Mouse (Mus musculus): ENCODE results near the gene Olfr1155. TPM values are rescaled to one million over a fixed set of nuclear protein-coding genes. Genes with fewer than 3 reads are reported as not detected.

The Olfr1155 gene
- not detected in 2 replicates for polyA plus RNA-seq (2011; ENCODE audit: insufficient read depth, insufficient read length, low read depth, missing spikeins)

DNA sequence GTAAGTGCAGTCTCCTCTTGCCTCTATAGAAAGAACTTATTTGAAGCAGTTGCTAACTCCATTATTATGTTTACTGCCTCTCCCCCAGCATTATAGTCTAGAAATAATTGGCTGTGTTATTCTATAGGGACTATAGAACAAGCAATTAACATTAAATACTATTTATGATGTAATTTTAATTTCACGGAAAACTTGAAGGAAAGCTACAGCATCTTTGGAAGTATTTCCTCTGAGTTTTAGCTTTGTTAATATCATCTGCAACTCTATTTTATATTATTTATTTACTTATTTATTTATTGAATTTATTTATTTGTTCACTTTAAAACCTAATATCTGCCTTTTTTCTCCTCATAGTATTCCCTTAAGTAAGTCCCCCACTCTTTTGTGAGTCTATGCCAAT lies at the start of gene Olfr1155:
Gene Olfr1155 (minus strand): TSS at position 101 of the 400 bp plus-strand sequence.
- TF ChIP-seq EP300 (IDR thresholded peaks at IDR 0.05; ENCODE audit: insufficient read depth, low read depth, low read length) (no peak), POLR2A (IDR thresholded peaks at IDR 0.05; ENCODE audit: insufficient read depth, low read length) (no peak), CTCF (IDR thresholded peaks at IDR 0.05; ENCODE audit: low read depth, low read length) (no peak)
- peaks cover 3% of the 10 kb centered on the region; the same call in 1 of the 2 replicates for H3K9me3 ChIP-seq (replicated peaks; ENCODE audit: control insufficient read depth, insufficient read depth, low read length, poor library complexity, severe bottlenecking)
- no peak within 1 kb of the TSS for H3K4me3 ChIP-seq (ENCODE audit: low read depth, low read length)
- H3K27me3 ChIP-seq (ENCODE audit: control insufficient read depth, insufficient read depth, low read length, poor library complexity, severe bottlenecking): no peaks in the 10 kb centered on the region
- no peaks in the 10 kb centered on the region for H3K36me3 ChIP-seq (ENCODE audit: control insufficient read depth, insufficient read depth, low read length, poor library complexity, severe bottlenecking)
- H3K4me1 ChIP-seq (ENCODE audit: control insufficient read depth, insufficient read depth, low read length): no peaks in the 10 kb centered on the region
- no peak within 1 kb of the TSS for H3K9ac ChIP-seq (ENCODE audit: low read depth, poor library complexity, severe bottlenecking)
- no peak within 1 kb of the TSS for H3K27ac ChIP-seq (ENCODE audit: insufficient read depth, low read length)

DNA sequence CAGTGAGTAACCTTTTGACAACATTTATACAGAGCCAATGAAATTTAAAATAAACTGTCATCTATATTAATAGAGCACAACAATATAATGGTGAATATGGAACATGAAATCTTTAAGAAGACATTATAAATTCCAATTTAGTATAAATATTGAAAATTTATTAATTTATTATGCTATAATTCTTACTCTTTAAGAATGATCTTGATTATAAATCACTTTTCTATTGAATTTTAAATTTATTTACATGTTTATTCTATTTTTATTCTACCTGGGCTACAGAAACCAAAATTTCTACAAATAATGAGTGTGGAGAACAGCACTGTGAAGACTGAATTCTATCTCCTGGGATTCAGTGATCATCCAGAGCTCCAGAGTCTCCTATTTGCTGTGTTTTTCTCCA lies 44.9 kb upstream of the Olfr1155 start, which contains the start of gene Olfr1158:
Gene Olfr1158 (plus strand): TSS at position 301 of the 400 bp plus-strand sequence.
- H3K27ac ChIP-seq (ENCODE audit: insufficient read depth, low read length): no peak within 1 kb of the TSS
- H3K4me1 ChIP-seq (ENCODE audit: control insufficient read depth, insufficient read depth, low read length): no peaks in the 10 kb centered on the region
- no peak within 1 kb of the TSS for H3K9ac ChIP-seq (ENCODE audit: low read depth, poor library complexity, severe bottlenecking)
- H3K36me3 ChIP-seq (ENCODE audit: control insufficient read depth, insufficient read depth, low read length, poor library complexity, severe bottlenecking): no peaks in the 10 kb centered on the region
- no peak for TF ChIP-seq EP300 (IDR thresholded peaks at IDR 0.05; ENCODE audit: insufficient read depth, low read depth, low read length)
- no peak for TF ChIP-seq CTCF (IDR thresholded peaks at IDR 0.05; ENCODE audit: low read depth, low read length)
- TF ChIP-seq POLR2A (IDR thresholded peaks at IDR 0.05; ENCODE audit: insufficient read depth, low read length): no peak
- H3K27me3 ChIP-seq (ENCODE audit: control insufficient read depth, insufficient read depth, low read length, poor library complexity, severe bottlenecking): no peaks in the 10 kb centered on the region
- no peak within 1 kb of the TSS for H3K4me3 ChIP-seq (ENCODE audit: low read depth, low read length)
- no peaks in the 10 kb centered on the region for H3K9me3 ChIP-seq (replicated peaks; ENCODE audit: control insufficient read depth, insufficient read depth, low read length, poor library complexity, severe bottlenecking)

DNA sequence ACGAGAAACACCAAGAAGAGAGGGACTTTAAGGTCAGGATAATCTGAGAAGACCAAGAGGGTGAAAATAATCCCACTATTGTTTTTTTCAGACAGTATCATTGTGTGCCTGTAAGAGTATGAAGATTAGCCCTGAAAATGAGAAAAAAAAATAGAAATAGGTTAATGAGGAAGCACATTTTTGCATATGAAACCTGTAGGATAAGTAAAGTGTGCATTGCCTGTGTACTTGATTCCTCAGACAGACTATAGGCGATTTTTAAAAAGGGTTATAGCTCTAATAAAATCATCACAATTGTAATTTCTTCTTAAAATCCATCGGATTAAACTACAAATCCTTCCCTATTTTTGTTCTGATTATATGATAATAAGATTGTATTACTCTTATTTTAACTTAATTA lies 29.6 kb upstream of the Olfr1155 start, which contains the start of gene Olfr74:
Gene Olfr74 (minus strand): TSS at position 101 of the 400 bp plus-strand sequence.
- H3K4me1 ChIP-seq (ENCODE audit: control insufficient read depth, insufficient read depth, low read length): no peaks in the 10 kb centered on the region
- no peaks in the 10 kb centered on the region for H3K36me3 ChIP-seq (ENCODE audit: control insufficient read depth, insufficient read depth, low read length, poor library complexity, severe bottlenecking)
- H3K9ac ChIP-seq (ENCODE audit: low read depth, poor library complexity, severe bottlenecking): no peak within 1 kb of the TSS

DNA sequence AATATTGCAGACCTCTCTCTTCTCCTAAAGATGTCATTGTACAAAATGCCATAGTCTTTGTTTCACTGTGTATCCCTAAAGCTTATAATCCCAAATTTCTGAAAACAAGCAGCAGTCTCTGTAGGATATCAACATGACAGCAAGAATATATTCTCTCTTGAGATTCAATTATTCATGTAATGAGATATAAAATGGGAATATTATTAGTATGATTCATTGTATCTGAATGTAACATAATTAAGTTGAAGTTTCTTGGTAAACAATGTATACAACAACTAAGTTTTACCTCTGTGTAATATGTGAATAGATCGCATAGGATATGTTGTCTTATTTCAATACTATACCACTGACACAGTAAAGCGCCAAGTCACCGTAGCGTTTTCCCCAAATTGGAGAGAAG lies 23.3 kb upstream of the Olfr1155 start, which contains the start of gene Olfr1157:
Gene Olfr1157 (minus strand): TSS at position 101 of the 400 bp plus-strand sequence.
- Histone ChIP-seq H3K4me3 (ENCODE audit: low read depth, low read length) (no peak within 1 kb of the TSS), H3K27me3 (ENCODE audit: control insufficient read depth, insufficient read depth, low read length, poor library complexity, severe bottlenecking) (no peaks in the 10 kb centered on the region), H3K36me3 (ENCODE audit: control insufficient read depth, insufficient read depth, low read length, poor library complexity, severe bottlenecking) (no peaks in the 10 kb centered on the region), H3K4me1 (ENCODE audit: control insufficient read depth, insufficient read depth, low read length) (no peaks in the 10 kb centered on the region), H3K9ac (ENCODE audit: low read depth, poor library complexity, severe bottlenecking) (no peak within 1 kb of the TSS), H3K27ac (ENCODE audit: insufficient read depth, low read length) (no peak within 1 kb of the TSS), H3K9me3 (replicated peaks; ENCODE audit: control insufficient read depth, insufficient read depth, low read length, poor library complexity, severe bottlenecking) (no peaks in the 10 kb centered on the region)
- TF ChIP-seq POLR2A (IDR thresholded peaks at IDR 0.05; ENCODE audit: insufficient read depth, low read length) (no peak), CTCF (IDR thresholded peaks at IDR 0.05; ENCODE audit: low read depth, low read length) (no peak), EP300 (IDR thresholded peaks at IDR 0.05; ENCODE audit: insufficient read depth, low read depth, low read length) (no peak)

More for the DNA sequence above, 29.6 kb upstream of the Olfr1155 start, which contains the start of gene Olfr74:
- Histone ChIP-seq H3K27me3 (ENCODE audit: control insufficient read depth, insufficient read depth, low read length, poor library complexity, severe bottlenecking) (no peaks in the 10 kb centered on the region), H3K9me3 (replicated peaks; ENCODE audit: control insufficient read depth, insufficient read depth, low read length, poor library complexity, severe bottlenecking) (no peaks in the 10 kb centered on the region), H3K4me3 (ENCODE audit: low read depth, low read length) (no peak within 1 kb of the TSS), H3K27ac (ENCODE audit: insufficient read depth, low read length) (no peak within 1 kb of the TSS)
- no peak for TF ChIP-seq CTCF (IDR thresholded peaks at IDR 0.05; ENCODE audit: low read depth, low read length)
- TF ChIP-seq EP300 (IDR thresholded peaks at IDR 0.05; ENCODE audit: insufficient read depth, low read depth, low read length): no peak
- TF ChIP-seq POLR2A (IDR thresholded peaks at IDR 0.05; ENCODE audit: insufficient read depth, low read length): no peak

DNA sequence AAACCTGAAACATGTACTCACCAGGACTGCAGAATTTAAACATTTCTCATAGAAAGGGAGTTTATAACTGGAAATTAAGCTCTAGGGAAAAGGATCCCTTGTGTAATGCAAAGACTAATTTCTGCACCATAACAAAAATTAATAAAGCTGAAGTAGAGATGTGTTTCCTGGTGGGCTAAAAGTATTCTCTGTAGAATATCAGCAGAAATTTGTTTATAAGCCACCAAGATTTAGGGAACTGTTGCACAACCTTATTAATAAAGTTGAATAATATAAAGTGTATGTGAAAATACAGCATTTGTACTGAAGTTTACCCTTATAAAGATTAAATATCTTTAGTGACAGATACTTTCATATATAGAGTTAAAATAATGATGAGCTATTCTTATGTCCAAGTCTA lies 8.1 kb upstream of the Olfr1155 start, which contains the start of gene Olfr1156:
Gene Olfr1156 (minus strand): TSS at position 101 of the 400 bp plus-strand sequence.
- TF ChIP-seq EP300 (IDR thresholded peaks at IDR 0.05; ENCODE audit: insufficient read depth, low read depth, low read length) (no peak), POLR2A (IDR thresholded peaks at IDR 0.05; ENCODE audit: insufficient read depth, low read length) (no peak), CTCF (IDR thresholded peaks at IDR 0.05; ENCODE audit: low read depth, low read length) (no peak)
- Histone ChIP-seq H3K4me1 (ENCODE audit: control insufficient read depth, insufficient read depth, low read length) (no peaks in the 10 kb centered on the region), H3K9me3 (replicated peaks; ENCODE audit: control insufficient read depth, insufficient read depth, low read length, poor library complexity, severe bottlenecking) (no peaks in the 10 kb centered on the region), H3K27ac (ENCODE audit: insufficient read depth, low read length) (no peak within 1 kb of the TSS), H3K36me3 (ENCODE audit: control insufficient read depth, insufficient read depth, low read length, poor library complexity, severe bottlenecking) (no peaks in the 10 kb centered on the region), H3K27me3 (ENCODE audit: control insufficient read depth, insufficient read depth, low read length, poor library complexity, severe bottlenecking) (no peaks in the 10 kb centered on the region), H3K9ac (ENCODE audit: low read depth, poor library complexity, severe bottlenecking) (no peak within 1 kb of the TSS), H3K4me3 (ENCODE audit: low read depth, low read length) (no peak within 1 kb of the TSS)

DNA sequence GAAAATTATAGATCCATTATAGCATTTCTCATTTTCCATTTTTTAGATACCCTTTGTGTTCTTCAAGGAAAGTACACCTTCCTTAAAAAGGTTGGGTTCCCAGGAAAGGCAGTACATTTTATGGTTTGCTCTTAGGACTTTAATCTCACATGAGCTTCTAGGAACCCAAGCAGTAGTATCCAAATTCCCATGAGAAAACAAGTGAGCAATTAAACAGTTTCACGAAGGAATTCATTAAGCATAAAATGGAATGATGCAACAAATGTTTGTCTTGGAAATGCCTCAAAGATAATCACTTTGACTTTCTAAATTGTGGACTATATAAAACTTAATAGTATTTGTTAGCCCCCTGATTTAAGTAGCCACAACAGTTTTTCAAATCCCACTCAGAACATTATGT lies 39.9 kb downstream of the Olfr1155 start, which contains the start of gene Olfr1154:
Gene Olfr1154 (minus strand): TSS at position 101 of the 400 bp plus-strand sequence.
- Histone ChIP-seq H3K4me1 (ENCODE audit: control insufficient read depth, insufficient read depth, low read length) (no peaks in the 10 kb centered on the region), H3K4me3 (ENCODE audit: low read depth, low read length) (no peak within 1 kb of the TSS), H3K9me3 (replicated peaks; ENCODE audit: control insufficient read depth, insufficient read depth, low read length, poor library complexity, severe bottlenecking) (no peaks in the 10 kb centered on the region), H3K9ac (ENCODE audit: low read depth, poor library complexity, severe bottlenecking) (no peak within 1 kb of the TSS), H3K36me3 (ENCODE audit: control insufficient read depth, insufficient read depth, low read length, poor library complexity, severe bottlenecking) (no peaks in the 10 kb centered on the region), H3K27me3 (ENCODE audit: control insufficient read depth, insufficient read depth, low read length, poor library complexity, severe bottlenecking) (no peaks in the 10 kb centered on the region), H3K27ac (ENCODE audit: insufficient read depth, low read length) (no peak within 1 kb of the TSS)
- TF ChIP-seq CTCF (IDR thresholded peaks at IDR 0.05; ENCODE audit: low read depth, low read length) (no peak), EP300 (IDR thresholded peaks at IDR 0.05; ENCODE audit: insufficient read depth, low read depth, low read length) (no peak), POLR2A (IDR thresholded peaks at IDR 0.05; ENCODE audit: insufficient read depth, low read length) (no peak)
